Mouse (Mus musculus) midbrain, embryonic 16.5 days (tissue): ENCODE measurements around the gene Tes. TPM values are rescaled to one million over a fixed set of nuclear protein-coding genes. Genes with fewer than 3 reads are reported as not detected.
"Not testable (repeated sequence)": the region's sequence is repeated elsewhere in the genome, so short reads cannot be mapped to it uniquely, and the experiment has no call there.

Source experiments
- ATAC-seq: fragments of 200-750 bp; cut with Nextera tagmentation; 2 replicates; pipeline ENCODE4 v1.8.0; 2017; ENCODE audit warnings: moderate TSS enrichment
- H3K27ac ChIP-seq: fragments of 300-500 bp; sonication (generic); 2 replicates; pipeline ENCODE4 v1.5.1; 2014; ENCODE audit warnings: mild to moderate bottlenecking, low read length, mixed read lengths
- H3K27me3 ChIP-seq: fragments of 300-500 bp; sonication (generic); 2 replicates; pipeline ENCODE4 v1.6.1; 2014; ENCODE audit warnings: low read depth, low read length, mixed read lengths; ENCODE audit not compliant: control insufficient read depth, insufficient read depth
- H3K36me3 ChIP-seq: fragments of 300-500 bp; sonication (generic); 2 replicates; pipeline ENCODE4 v1.6.1; 2014; ENCODE audit warnings: mild to moderate bottlenecking, low read length, moderate library complexity, mixed read lengths; ENCODE audit not compliant: control insufficient read depth, insufficient read depth
- H3K4me1 ChIP-seq: fragments of 300-500 bp; sonication (generic); 2 replicates; pipeline ENCODE4 v1.6.1; 2014; ENCODE audit warnings: mild to moderate bottlenecking, low read length, mixed read lengths; ENCODE audit not compliant: control insufficient read depth, insufficient read depth
- H3K4me2 ChIP-seq: fragments of 300-500 bp; sonication (generic); 2 replicates; pipeline ENCODE4 v1.6.1; 2014; ENCODE audit warnings: mild to moderate bottlenecking, low read length, mixed read lengths
- H3K4me3 ChIP-seq: fragments of 300-500 bp; sonication (generic); 2 replicates; pipeline ENCODE4 v1.5.1; 2014; ENCODE audit warnings: low read depth, mild to moderate bottlenecking, low read length, moderate library complexity, mixed read lengths
- H3K9ac ChIP-seq: fragments of 300-500 bp; sonication (generic); 2 replicates; pipeline ENCODE4 v1.6.1; 2014; ENCODE audit warnings: low read depth, low read length, mixed read lengths
- H3K9me3 ChIP-seq: fragments of 300-500 bp; sonication (generic); replicated peaks from 2 replicates; pipeline ENCODE4 v1.6.1; 2014; ENCODE audit warnings: mild to moderate bottlenecking, low read length, mixed read lengths; ENCODE audit not compliant: control insufficient read depth, poor library complexity, severe bottlenecking
- WGBS: fragments of 180-500 bp; shearing (Covaris S2); extraction: QIAGEN DNeasy Blood & Tissue Kit; methylation state at CpG from one replicate; pipeline ENCODE4 v1.1.7; 2014; 5-methylcytosine and 5-hydroxymethylcytosine counted together
- polyA plus RNA-seq: library from polyadenylated mRNA; unstranded; fragments of >200 nt; fragmentation: Nextera tagmentation; extraction: Ambion mirVana; gene quantifications from 2 replicates; pipeline ENCODE4 v1.2.1, GENCODE M21; 2015

Tes gene
- polyA plus RNA-seq, 1 experiment from 2014 or later: 26.7 TPM

DNA sequence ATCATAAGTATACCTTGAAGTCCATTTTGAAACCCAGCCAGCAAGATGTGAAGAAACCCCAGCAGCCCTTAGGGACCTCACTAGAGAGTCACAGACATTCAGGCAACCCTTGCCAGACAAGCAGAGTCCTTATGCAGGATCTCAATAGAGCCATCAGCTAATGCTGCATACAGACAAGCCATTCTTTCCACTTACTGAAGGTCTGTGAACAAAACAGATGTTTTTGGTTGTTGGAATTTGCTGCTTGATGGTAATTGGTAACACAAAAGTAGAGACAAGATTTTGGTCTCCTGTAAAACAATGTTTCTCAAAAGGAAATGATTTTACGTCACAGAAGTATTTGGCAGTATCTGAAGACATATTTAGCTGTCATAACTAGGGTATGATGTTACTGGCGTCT lies 10.2 kb upstream of the Tes start:
- ATAC-seq: no peak
- WGBS: 94% methylated on average over 2 of the region's 2 CpGs
- no peaks in the 10 kb centered on the region for H3K9me3 ChIP-seq
- no peaks in the 10 kb centered on the region for H3K36me3 ChIP-seq
- no peaks in the 10 kb centered on the region for H3K27me3 ChIP-seq
- no peak overlapping the region for H3K9ac ChIP-seq
- no peaks in the 10 kb centered on the region for H3K4me1 ChIP-seq
- no peak overlapping the region for H3K4me2 ChIP-seq
- no peak overlapping the region for H3K4me3 ChIP-seq
- no peak overlapping the region for H3K27ac ChIP-seq

DNA sequence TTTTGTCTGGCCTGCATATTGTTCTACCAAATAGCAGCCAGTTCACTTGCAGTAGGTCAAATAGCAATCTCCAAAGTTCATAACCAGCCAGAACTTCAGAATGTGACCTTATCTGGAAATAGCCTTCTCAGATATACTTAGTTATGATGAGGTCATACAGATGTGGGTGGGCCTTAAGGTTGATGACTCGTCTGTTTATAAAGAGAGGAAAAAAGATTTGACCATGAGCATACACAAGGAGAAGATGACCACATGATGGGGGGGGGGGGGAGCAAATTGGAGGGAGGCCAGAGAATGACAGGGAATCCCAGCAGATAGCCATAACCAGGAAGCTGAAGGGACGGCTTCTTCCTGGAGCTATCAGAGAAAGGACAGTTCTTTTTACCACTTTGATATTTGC lies 9.3 kb upstream of the Tes start:
- Histone ChIP-seq H3K9ac (no peak overlapping the region), H3K4me3 (no peak overlapping the region), H3K4me2 (no peak overlapping the region), H3K27me3 (no peaks in the 10 kb centered on the region), H3K27ac (no peak overlapping the region), H3K9me3 (no peaks in the 10 kb centered on the region), H3K36me3 (no peaks in the 10 kb centered on the region), H3K4me1 (no peaks in the 10 kb centered on the region)
- no peak for ATAC-seq
- WGBS: 79% methylated on average over 2 of the region's 2 CpGs

DNA sequence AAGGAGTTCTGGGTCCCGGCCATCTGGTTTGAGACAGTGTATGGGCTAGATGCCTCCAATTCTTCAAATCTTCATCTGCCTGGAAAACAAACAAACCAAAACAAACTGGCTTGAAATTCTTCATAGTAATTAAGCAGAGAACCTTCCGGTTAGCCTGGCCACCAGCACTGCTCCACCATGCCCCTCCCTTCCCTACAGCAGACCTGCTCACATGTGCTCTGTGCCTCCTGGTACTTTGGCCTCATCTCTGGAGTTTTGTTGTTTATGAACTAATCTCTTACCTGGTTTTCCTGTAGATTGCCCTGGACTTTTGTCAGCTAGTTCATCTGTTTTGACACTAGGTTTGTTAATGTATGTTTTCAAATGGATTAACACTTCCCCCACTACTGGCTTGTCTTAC lies 5.4 kb upstream of the Tes start:
- Histone ChIP-seq H3K4me1 (no peaks in the 10 kb centered on the region), H3K36me3 (no peaks in the 10 kb centered on the region), H3K27ac (no peak overlapping the region), H3K9ac (no peak overlapping the region), H3K27me3 (no peaks in the 10 kb centered on the region), H3K4me2 (no peak overlapping the region), H3K9me3 (no peaks in the 10 kb centered on the region), H3K4me3 (no peak overlapping the region)
- ATAC-seq: no peak
- 81% methylated on average over 2 of the region's 2 CpGs for WGBS

DNA sequence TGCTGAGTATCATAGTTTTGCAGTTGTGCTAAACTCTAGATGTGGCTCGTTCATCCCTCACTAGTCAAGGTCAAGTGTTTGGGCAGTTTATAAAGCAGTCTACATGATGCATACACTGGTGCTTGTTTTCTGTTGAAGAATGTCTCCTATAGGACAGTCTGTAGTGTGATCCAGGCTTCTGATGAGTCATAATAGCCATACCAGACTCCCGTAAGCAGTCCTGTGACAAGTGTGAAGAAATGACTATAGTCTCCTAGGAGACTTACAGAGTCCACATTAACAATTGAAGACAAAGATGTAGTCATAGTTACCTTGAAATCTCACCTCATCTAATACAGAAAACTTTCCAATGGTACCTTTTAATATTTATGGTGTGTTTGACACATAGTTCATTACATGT lies 4.8 kb upstream of the Tes start:
- no peak for ATAC-seq
- Histone ChIP-seq H3K4me2 (no peak overlapping the region), H3K36me3 (no peaks in the 10 kb centered on the region), H3K9ac (no peak overlapping the region), H3K4me1 (no peaks in the 10 kb centered on the region; the same call in 1 of the 2 replicates), H3K27me3 (no peaks in the 10 kb centered on the region), H3K9me3 (no peaks in the 10 kb centered on the region), H3K27ac (no peak overlapping the region), H3K4me3 (no peak overlapping the region)
- 90% methylated on average over 2 of the region's 2 CpGs for WGBS

DNA sequence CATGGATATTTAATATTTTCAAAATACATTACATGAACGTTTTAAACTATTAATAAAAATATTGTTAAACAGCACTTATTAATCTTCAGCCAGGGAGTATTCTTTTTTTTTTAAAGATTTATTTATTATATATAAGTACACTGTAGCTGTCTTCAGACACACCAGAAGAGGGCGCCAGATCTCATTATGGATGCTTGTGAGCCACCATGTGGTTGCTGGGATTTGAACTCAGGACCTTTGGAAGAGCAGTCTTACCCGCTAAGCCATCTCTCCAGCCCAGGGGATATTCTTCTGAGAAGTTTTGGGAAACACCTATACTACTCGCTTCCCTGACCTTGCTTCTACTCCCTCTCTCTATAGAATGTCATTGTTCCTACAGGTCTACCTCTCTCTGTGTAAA lies 3.1 kb upstream of the Tes start:
- H3K4me1 ChIP-seq, H3K27ac ChIP-seq, H3K9ac ChIP-seq, H3K27me3 ChIP-seq, H3K9me3 ChIP-seq, H3K36me3 ChIP-seq, ATAC-seq, H3K4me3 ChIP-seq, H3K4me2 ChIP-seq: not testable (repeated sequence)
- WGBS: 89% methylated on average over 4 of the region's 4 CpGs

DNA sequence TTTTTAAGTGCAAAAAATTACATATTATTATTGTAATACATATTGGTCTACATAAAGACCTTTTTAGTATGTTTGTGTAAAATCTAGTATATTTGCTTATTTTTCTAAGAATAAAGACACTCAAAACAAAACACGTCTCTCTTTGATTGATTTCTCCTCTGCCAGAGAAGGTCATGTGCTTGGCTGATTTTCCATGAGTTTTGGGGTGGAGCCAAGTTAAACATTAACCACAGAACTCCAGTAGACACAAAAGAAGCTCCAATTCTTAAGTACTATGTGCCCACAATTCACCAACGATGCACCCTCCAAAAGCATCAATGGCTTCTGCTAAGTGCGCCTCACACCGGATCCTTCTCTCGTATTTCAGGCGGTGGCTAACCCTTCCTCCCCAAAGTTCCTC lies 2.6 kb upstream of the Tes start:
- WGBS: 80% methylated on average over 6 of the region's 6 CpGs
- H3K27ac ChIP-seq: no peak overlapping the region

DNA sequence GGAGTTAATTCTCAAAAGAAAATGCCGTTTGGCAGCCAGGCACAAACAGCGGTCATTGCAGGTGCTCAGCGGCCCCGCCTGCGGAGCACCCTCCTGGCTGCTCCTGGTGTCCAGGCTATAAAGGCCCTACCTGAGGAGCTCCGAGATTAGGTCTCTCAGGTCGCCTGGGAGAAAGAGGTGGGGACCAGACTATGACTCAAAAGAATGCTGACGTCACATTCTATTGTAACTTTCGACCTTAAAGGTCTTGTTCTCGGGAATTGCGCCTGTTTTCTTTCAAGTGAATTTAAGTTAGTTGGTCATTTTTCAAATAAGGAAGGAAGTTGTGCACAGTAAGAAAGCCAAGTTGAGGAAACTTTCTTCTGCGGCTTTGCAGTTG lies 831 bp downstream of the Tes start:
- Histone ChIP-seq H3K4me1 (peaks cover 2% of the 10 kb centered on the region), H3K9me3 (no peaks in the 10 kb centered on the region), H3K4me2 (peak overlapping the region; percentile 95), H3K9ac (peak overlapping the region; percentile 69), H3K27me3 (no peaks in the 10 kb centered on the region), H3K4me3 (peak overlapping the region; percentile 69), H3K27ac (no peak overlapping the region), H3K36me3 (no peaks in the 10 kb centered on the region)
- 7% methylated on average over 12 of the region's 12 CpGs for WGBS
- ATAC-seq: peak; percentile 36; the same call in 1 of the 2 replicates

More for the DNA sequence above, 2.6 kb upstream of the Tes start:
- no peaks in the 10 kb centered on the region for H3K9me3 ChIP-seq
- no peaks in the 10 kb centered on the region for H3K27me3 ChIP-seq
- no peaks in the 10 kb centered on the region for H3K36me3 ChIP-seq
- ATAC-seq: no peak
- H3K4me2 ChIP-seq: no peak overlapping the region
- H3K4me3 ChIP-seq: no peak overlapping the region
- H3K9ac ChIP-seq: no peak overlapping the region
- no peaks in the 10 kb centered on the region; the same call in 1 of the 2 replicates for H3K4me1 ChIP-seq

DNA sequence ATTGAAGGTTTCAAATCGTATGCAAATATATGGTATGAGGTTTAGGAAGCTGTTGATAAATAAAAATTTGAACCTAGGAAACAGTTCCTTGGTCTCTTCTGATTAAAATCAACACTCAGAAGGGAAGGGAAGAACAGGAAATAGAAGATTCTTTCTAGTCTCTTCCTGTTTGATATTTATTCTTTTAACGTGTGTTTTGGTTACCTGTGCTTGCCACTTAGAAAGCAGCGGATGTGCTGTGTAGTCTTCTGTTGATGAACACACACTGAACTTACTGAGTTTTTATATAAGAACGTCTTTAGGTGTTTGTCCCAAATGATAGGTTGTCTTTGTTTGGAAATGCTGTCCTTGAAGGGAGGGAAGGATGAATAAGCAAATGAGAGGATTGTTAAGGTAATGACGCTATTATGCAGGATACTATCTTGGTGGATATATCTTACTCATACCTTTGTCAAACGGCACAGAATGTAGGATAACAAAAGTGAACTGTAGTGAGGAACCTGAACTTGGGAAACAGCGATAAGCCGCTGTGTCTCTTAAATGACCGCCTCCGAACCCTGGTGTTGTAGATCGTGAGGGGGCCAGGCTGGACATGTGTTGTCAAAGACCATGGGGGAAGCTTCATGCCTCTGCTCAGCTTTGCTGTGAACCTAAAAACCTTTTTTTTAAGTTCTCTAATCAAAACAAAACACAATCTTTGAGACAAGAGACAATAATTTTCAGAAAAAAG lies 1.4 kb downstream of the Tes start:
- Histone ChIP-seq H3K36me3 (no peaks in the 10 kb centered on the region), H3K4me2 (peak overlapping the region; percentile 95), H3K27me3 (no peaks in the 10 kb centered on the region), H3K9ac (no peak overlapping the region), H3K9me3 (no peaks in the 10 kb centered on the region), H3K4me3 (peak overlapping the region; percentile 69), H3K4me1 (peaks cover 2% of the 10 kb centered on the region), H3K27ac (no peak overlapping the region)
- ATAC-seq: no peak
- WGBS: 64% methylated on average over 11 of the region's 11 CpGs

DNA sequence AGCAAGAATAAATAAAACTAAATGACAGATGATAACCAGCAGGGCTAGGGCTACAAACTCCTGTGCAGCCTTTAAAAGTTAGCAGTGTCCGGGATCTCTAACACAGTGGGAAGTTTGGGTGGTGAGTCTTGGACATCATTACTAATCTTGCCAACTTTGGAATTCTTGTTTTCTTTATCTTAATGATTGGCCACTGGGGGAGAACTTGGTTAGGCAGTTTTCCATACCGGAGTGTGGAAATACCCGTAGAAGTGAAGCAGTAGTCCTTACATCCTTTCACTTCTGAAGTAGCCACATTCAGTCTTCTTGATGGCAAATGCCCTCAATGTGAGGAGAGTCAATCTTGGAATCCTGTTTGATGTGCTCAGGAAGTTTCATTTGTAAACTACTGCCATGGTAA lies 7.0 kb downstream of the Tes start:
- H3K36me3 ChIP-seq: no peaks in the 10 kb centered on the region
- 96% methylated on average over 3 of the region's 3 CpGs for WGBS
- H3K9ac ChIP-seq: no peak overlapping the region
- H3K4me2 ChIP-seq: no peak overlapping the region
- H3K27ac ChIP-seq: no peak overlapping the region
- H3K4me1 ChIP-seq: peaks cover 2% of the 10 kb centered on the region; the same call in 1 of the 2 replicates
- H3K9me3 ChIP-seq: no peaks in the 10 kb centered on the region
- no peaks in the 10 kb centered on the region for H3K27me3 ChIP-seq
- no peak overlapping the region for H3K4me3 ChIP-seq
- no peak for ATAC-seq
